Mouse (Mus musculus): ENCODE data around the gene Tbc1d8.

The Tbc1d8 gene

DNA sequence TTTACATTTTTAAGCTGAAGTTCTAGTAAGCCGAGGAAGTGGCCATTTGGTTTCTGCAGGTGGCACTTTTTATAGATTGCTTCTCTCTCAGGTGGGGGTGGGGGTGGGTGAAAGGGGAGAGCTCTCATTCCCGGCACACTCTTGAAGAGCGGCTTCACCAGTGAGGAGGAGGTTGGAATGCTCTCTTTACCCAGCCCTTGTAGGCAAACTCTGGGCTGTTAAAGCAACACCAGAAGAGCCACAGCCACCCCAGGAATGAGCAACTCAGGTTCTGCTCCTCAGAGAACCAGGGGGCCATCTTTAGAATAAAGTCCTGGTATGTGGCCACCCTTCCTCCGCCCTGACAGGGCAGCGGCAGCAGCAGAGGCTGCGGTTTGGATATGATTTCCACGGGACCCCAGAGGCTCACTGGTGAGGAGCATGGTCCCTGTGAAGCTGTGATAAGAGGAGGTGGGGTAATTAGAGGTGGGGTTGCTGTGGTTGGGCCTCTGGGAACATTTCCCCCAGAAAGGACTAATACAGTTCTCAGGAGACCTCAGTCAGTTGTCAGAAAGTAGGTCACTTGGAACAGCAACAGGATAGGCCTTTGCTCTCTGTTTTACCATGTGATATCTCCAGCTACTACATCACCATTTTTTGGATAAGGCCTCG, 85.2 kb downstream of the Tbc1d8 start:
- no peak for DNase-seq

GRCm38 (mm10) chr1:39392189-39392588, 86.4 kb downstream of the Tbc1d8 start:
- peak; percentile 77 to 79 for DNase-seq

- DNase-seq, result no peak
Measured at GRCm38 (mm10) chr1:39391652-39392051, 86.9 kb downstream of the Tbc1d8 start.

DNA sequence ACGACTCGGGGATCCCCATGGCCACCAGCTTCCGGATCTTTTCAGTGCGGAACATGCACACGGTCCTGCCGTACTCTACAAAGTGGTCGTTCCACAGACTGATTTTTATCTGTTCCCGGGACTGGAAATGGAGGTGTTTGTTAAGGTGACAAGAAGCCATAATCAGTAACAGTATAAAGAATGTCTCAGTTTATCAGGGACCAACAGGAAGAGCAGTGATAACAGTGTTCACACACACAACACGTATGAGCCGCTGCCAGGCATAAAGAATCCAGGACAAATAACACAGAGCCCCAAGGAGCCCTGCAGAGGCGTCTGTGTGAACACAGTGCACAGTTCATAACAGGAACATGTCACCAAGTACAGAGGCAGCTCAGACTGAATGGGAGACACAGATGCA, 89.2 kb downstream of the Tbc1d8 start:
- no peak for DNase-seq

DNA sequence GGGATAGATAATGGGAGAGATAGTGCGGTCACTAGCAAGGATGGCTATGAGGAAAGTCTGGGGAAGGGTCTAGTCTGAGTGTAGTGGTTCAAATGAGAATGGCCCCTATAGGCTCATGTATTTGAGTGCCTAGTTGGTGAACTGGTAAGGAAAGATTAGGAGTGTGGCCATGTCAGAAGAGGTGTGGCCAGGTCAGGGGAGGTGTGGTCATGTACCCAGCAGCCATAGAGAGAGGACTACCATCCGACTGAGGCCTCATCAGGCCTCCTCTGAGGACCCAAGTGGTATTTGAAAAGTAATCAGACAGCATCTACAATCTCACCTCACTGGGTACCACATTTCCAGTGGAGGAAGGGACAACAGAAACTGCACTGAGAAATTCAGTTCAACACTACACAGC, 90.4 kb downstream of the Tbc1d8 start:
- DNase-seq, result no peak

- no peak for DNase-seq
Measured at GRCm38 (mm10) chr1:39387497-39387896, 91.1 kb downstream of the Tbc1d8 start.

DNA sequence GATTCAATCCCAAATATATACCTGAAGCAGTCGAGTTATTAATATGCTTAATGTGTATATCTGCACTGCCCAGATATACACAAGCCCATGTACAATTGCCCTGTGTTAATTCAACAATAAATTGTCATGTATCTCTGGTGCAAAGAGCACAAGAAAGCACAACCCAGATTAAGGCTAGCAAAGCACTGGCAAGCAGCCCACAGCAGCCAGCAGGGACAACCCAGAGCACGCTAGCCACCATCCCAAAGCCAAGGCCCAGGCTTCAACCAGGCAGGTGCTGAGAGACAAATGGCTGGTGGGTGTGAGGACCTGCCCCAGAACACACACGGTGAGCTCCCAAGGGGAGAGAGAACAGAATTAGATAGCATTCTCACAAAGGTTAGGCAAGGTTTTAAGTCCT, 92.1 kb downstream of the Tbc1d8 start:
- no peak for DNase-seq

DNA sequence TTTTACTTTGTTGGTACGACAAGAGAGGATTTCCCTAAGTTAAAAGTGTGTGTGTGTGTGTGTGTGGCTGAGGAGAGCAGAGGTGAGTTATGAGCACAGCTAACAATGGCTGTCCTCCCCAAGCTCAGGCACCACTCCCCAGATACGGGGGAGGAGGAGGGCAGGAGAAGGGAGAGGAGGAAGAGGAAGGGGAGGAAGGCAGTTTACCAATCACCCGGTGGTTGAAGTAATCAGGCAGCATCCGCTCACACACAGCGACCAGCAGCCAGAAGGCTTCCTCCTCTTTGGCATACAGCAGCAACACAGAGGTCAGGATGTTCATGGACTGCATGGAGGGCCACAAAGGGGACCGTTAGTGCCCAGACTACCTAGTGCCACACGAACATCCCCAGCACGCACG, 93.6 kb downstream of the Tbc1d8 start:
- no peak for DNase-seq

DNA sequence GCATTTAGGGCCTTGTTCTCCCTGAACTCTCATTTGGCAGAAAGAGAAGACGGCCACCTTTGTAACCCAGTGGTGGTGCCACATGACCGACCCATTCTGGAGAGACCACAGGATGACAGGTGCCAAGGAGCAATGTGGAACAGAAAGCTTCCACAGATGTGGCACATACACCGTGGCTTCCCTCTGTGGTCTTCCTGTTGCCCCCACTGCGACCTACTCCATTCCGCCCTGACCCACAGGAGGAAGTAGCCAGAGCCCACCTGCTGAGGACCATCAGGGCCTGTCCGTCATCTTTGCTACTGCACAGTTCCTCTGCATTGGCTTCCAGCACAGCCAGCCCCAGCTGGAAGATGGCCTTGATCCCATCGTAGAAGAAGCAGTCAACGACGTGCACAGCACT, 97.5 kb downstream of the Tbc1d8 start:
- DNase-seq, result no peak

DNA sequence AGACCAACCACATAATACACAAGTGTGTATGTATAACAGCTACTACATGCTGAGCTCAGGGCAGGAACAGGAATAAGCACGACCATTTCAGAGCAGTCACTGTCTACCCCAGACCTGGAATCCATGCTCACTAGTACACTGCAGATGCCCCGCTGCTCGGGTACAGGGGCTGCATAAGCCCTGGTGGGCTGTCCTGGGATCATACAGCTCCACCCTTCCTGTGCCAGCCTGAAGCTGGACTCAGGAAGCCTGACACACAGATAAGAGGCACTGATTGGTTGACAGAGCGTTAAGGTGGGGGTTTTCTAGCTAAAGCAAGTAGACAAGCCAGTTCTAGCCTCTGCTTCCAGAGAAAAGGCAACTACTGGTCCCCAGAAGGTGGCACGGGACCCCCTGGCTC, 99.5 kb downstream of the Tbc1d8 start:
- DNase-seq, result no peak

- DNase-seq, result no peak
Measured at GRCm38 (mm10) chr1:39378540-39378939, 100.0 kb downstream of the Tbc1d8 start.

DNA sequence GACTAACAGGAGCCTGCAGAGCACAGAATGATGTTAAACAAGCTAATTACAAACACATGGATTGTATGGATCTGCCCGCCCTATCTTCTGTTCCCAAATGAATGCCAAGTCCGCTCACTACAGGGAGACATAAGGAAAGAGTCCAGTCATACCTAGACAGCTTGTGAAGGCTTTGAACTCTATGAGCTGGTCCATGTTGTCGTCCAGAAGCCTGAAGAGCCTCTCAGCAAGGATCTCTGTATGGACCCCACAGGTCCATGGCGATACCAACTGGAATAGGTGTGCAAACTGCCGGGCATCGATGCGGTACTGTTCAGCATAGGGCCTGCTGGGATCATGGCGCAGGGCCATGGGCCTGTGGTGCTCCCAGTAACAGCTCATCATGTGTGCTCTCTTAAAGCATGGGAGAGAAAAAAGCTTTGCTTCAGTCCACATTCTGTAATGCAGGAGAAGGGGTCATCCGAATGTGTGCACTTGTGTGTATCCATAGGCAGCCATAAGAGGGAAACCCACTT, 101.8 kb downstream of the Tbc1d8 start:
- no peak for DNase-seq

- DNase-seq, result no peak
Measured at GRCm38 (mm10) chr1:39376121-39376520, 102.4 kb downstream of the Tbc1d8 start.

GRCm38 (mm10) chr1:39374231-39374809, 104.2 kb downstream of the Tbc1d8 start:
- DNase-seq, result no peak

GRCm38 (mm10) chr1:39373378-39373777, 105.2 kb downstream of the Tbc1d8 start:
- no peak for DNase-seq

- DNase-seq, result no peak
Measured at GRCm38 (mm10) chr1:39372220-39372843, 106.2 kb downstream of the Tbc1d8 start.

GRCm38 (mm10) chr1:39370431-39370830, 108.1 kb downstream of the Tbc1d8 start:
- DNase-seq, result no peak

DNA sequence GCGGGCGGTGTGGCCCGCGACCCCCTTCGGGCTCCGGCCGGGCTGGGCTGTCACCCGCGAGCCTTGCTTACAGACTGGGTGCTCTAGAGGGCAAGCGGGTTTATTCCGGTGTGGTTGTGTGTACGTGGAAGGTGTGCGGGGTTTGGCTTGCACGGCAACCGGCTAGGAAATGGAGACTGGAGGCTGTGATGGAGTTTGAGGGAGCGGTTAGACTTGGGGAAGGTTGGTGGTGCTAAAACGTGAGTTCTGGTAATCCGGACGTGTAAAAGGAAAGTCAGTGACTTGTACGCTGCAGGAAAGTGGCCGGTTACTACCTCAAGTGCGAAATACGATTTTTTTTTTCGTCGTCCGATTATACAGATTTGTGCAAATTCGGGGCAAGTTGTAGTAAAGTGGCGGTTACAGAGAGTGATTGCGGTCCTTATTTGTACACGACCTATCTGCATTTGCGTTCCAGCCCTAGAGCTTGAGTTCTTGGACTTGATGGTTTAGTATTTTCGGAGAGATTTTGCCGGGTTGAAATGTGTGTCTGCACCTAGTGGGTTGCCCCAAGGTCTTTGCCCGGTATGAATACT, 110.2 kb downstream of the Tbc1d8 start:
- peak; percentile 28 to 30 for DNase-seq

GRCm38 (mm10) chr1:39367601-39368266, 110.8 kb downstream of the Tbc1d8 start, which contains the start of gene Rpl31:
Gene Rpl31, plus strand, starts transcription at chr1:39367842.
- peak; percentile 99 for DNase-seq

- DNase-seq, result peak in 1 of 2 experiments; percentile 12
Measured at GRCm38 (mm10) chr1:39367045-39367444, 111.5 kb downstream of the Tbc1d8 start.

- DNase-seq, result no peak
Measured at GRCm38 (mm10) chr1:39365562-39365961, 113.0 kb downstream of the Tbc1d8 start.

DNA sequence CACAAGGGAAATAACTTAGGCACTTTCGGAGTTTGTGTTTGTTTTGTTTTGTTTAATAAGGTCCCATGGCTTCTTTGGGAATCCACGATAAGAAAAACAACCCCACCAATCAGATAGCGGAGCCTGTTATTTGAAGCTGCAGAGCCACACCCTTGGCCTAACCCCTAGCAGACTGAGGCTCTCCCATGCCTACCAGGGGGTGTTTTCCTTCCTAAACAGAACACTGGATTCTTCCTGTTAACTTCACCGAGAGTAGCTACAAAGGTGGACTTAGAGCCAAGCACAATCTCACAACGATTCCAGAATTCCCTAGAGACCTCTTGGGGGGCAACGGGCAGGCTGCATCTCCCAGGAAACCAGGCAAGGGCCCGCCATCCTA, 116.1 kb downstream of the Tbc1d8 start:
- DNase-seq, result no peak
